Mouse (Mus musculus) megakaryocyte, embryonic 14.5 days (primary cell): ENCODE measurements around the gene Tnfsf4.

Experiments
- FLI1 ChIP-seq: IDR thresholded peaks from 2 replicates; pipeline ENCODE4 v1.6.1; 2012; ENCODE audit warnings: low read length, inconsistent platforms, mixed read lengths
- GATA1 ChIP-seq: IDR thresholded peaks from 3 replicates; pipeline ENCODE4 v1.6.1; 2012; ENCODE audit warnings: mixed read lengths, low read length, inconsistent platforms, borderline replicate concordance

- TF ChIP-seq GATA1 (no peak), FLI1 (no peak)
These were observed 23.3 kb upstream of the Tnfsf4 start for GRCm38 (mm10) chr1:161371919-161372318.
